Mouse (Mus musculus): ENCODE results near the gene Tmem50a. TPM values are rescaled to one million over a fixed set of nuclear protein-coding genes. Genes with fewer than 3 reads are reported as not detected.
A peak's percentile ranks its signal among the peaks of the same experiment; 100 is the strongest.

Gene Tmem50a
- polyA plus RNA-seq, 1 experiment from 2014 or later = 151 TPM

DNA sequence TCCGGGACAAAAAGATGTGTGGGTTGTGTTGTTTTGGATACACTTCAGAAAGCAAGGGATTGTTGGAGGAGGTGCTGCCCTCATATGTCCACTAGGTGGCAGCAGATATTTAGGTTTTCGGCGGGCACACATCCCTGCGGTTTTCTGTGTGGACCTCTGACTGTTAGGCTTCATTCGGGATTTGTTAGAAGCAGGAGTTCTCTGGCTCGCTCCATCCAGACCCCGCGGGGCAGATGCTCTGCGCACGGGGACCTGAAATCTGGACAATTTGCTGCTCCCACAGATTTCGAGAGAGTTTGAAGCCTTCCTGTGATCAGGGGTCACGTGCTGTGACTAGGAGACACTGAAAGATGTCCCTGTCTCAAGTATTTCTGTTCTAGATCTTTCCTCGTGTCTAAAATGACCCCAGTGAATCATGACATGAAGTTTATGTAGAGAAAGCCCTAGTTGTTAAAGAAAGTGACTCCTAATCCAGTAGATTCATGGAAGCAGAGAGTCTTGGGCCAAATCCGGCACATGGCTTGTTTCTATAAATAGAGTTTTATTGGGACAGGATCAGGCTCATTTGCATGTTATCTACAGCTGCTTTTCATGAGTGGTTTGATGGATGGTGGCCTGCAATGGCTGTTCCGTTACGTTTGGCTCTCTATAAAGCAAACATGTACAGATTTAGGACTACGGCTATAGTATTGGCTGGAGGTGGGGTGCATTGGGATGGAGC lies 31.4 kb upstream of the Tmem50a start:
- 5% methylated on average over 17 of the region's 17 CpGs for WGBS
- Histone ChIP-seq H3K9me3 (ENCODE audit: low read depth, low read length) (no peaks in the 10 kb centered on the region), H3K4me2 (peak overlapping the region; percentile 53), H3K27ac (ENCODE audit: low read depth) (no peak overlapping the region), H3K9ac (no peak overlapping the region), H3K4me1 (ENCODE audit: insufficient read depth) (peaks cover 5% of the 10 kb centered on the region; the same call in 1 of the 2 replicates), H3K27me3 (ENCODE audit: insufficient read depth, low read length) (peaks cover 16% of the 10 kb centered on the region; the same call in 1 of the 2 replicates), H3K4me3 (ENCODE audit: low read depth, low read length) (no peak overlapping the region), H3K36me3 (ENCODE audit: insufficient read depth) (no peaks in the 10 kb centered on the region)
- ATAC-seq (ENCODE audit: insufficient read depth) (peak; percentile 55), DNase-seq (peak; percentile 94)
- TF ChIP-seq CTCF (IDR thresholded peaks at IDR 0.05; ENCODE audit: low read depth) = peak; percentile 96

- Histone ChIP-seq H3K4me3 (ENCODE audit: low read depth, low read length) (no peak overlapping the region), H3K9ac (no peak overlapping the region), H3K9me3 (ENCODE audit: low read depth, low read length) (no peaks in the 10 kb centered on the region), H3K27ac (ENCODE audit: low read depth) (no peak overlapping the region), H3K36me3 (ENCODE audit: insufficient read depth) (no peaks in the 10 kb centered on the region), H3K27me3 (ENCODE audit: insufficient read depth, low read length) (peaks cover 16% of the 10 kb centered on the region; the same call in 1 of the 2 replicates), H3K4me1 (ENCODE audit: insufficient read depth) (peaks cover 5% of the 10 kb centered on the region; the same call in 1 of the 2 replicates), H3K4me2 (0 out of 2 replicates have a peak overlapping the region, but pooled peaks have one; percentile 6)
- peak; percentile 35 for DNase-seq
- 0 out of 2 replicates have a peak, but pooled peaks have one; percentile 50 for ATAC-seq (ENCODE audit: insufficient read depth)
- no peak for TF ChIP-seq CTCF (IDR thresholded peaks at IDR 0.05; ENCODE audit: low read depth)
- WGBS = 25% methylated on average over 27 of the region's 27 CpGs
Observed at GRCm38 (mm10) chr4:134943758-134944538, 29.1 kb upstream of the Tmem50a start.

- H3K4me2 ChIP-seq = peak overlapping the region; percentile 43
- no peak overlapping the region for H3K9ac ChIP-seq
- no peak overlapping the region for H3K27ac ChIP-seq (ENCODE audit: low read depth)
- no peaks in the 10 kb centered on the region for H3K4me1 ChIP-seq (ENCODE audit: insufficient read depth)
- peaks cover 16% of the 10 kb centered on the region; the same call in 1 of the 2 replicates for H3K27me3 ChIP-seq (ENCODE audit: insufficient read depth, low read length)
- no peaks in the 10 kb centered on the region for H3K9me3 ChIP-seq (ENCODE audit: low read depth, low read length)
- H3K36me3 ChIP-seq (ENCODE audit: insufficient read depth) = peaks cover 25% of the 10 kb centered on the region
- WGBS = 58% methylated on average over 9 of the region's 9 CpGs
- TF ChIP-seq CTCF (IDR thresholded peaks at IDR 0.05; ENCODE audit: low read depth) = no peak
- ATAC-seq (ENCODE audit: insufficient read depth) = no peak
- no peak overlapping the region for H3K4me3 ChIP-seq (ENCODE audit: low read depth, low read length)
- DNase-seq = no peak
Observed at GRCm38 (mm10) chr4:134939900-134940299, 25.1 kb upstream of the Tmem50a start.

GRCm38 (mm10) chr4:134937240-134938176 lies 22.7 kb upstream of the Tmem50a start:
- no peak overlapping the region for H3K4me2 ChIP-seq
- ATAC-seq (ENCODE audit: insufficient read depth) (peak; percentile 50; the same call in 1 of the 2 replicates), DNase-seq (peak; percentile 83)
- 0 out of 2 replicates have a peak, but pooled peaks cover 2% of the 10 kb centered on the region for H3K27me3 ChIP-seq (ENCODE audit: insufficient read depth, low read length)
- no peaks in the 10 kb centered on the region for H3K9me3 ChIP-seq (ENCODE audit: low read depth, low read length)
- no peaks in the 10 kb centered on the region for H3K4me1 ChIP-seq (ENCODE audit: insufficient read depth)
- peak overlapping the region; percentile 19; the same call in 1 of the 2 replicates for H3K27ac ChIP-seq (ENCODE audit: low read depth)
- peaks cover 48% of the 10 kb centered on the region for H3K36me3 ChIP-seq (ENCODE audit: insufficient read depth)
- H3K4me3 ChIP-seq (ENCODE audit: low read depth, low read length) = no peak overlapping the region
- no peak for TF ChIP-seq CTCF (IDR thresholded peaks at IDR 0.05; ENCODE audit: low read depth)
- no peak overlapping the region for H3K9ac ChIP-seq
- 43% methylated on average over 17 of the region's 17 CpGs for WGBS

DNA sequence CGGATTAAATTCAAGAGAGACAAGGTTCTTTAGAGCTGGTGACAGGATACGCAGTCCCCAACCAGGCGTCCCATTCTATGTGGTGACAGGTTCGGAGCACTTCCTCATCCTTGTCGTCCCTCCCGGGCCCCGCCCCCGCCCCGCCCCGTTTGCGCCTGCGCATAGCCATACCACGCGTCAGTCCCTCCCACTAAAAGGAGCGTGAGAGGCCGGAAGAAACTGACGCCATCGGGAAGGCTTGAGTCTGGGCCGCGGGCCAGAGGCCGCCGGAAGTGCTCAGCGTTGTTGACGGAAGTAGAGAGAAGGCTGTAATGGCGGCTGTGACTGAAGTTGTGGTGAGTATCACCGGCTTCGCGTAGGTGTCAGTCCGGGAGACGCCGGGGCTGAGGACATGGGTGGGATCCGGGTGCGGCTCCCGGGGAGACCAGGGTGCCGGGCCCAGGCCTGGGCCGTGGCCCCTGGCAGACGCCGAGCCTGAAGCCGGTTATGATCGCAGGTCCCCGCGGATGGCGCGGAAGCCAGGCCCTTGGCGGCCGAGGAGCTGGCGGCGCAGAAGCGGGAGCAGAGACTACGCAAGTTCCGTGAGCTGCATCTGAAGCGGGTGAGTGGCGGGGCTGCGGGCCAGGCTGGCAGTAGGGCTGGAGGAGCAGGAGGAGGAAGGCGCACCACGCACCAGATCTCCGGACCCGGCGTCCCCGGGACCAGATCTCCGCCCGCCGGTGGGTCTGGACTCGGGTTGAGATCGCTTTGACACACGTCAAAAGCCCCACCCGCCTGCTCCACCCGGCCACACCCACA lies 16.1 kb upstream of the Tmem50a start, which contains the start of gene Syf2:
Syf2 (plus strand) TSS at position 215 of the 798 bp plus-strand sequence.
- DNase-seq (peak; percentile 99), ATAC-seq (ENCODE audit: insufficient read depth) (peak; percentile 96)
- no peaks in the 10 kb centered on the region for H3K27me3 ChIP-seq (ENCODE audit: insufficient read depth, low read length)
- H3K9ac ChIP-seq = peak within 1 kb of the TSS; percentile 66
- peak within 1 kb of the TSS; percentile 97 for H3K4me3 ChIP-seq (ENCODE audit: low read depth, low read length)
- peaks cover 62% of the 10 kb centered on the region for H3K36me3 ChIP-seq (ENCODE audit: insufficient read depth)
- no peaks in the 10 kb centered on the region for H3K9me3 ChIP-seq (ENCODE audit: low read depth, low read length)
- under 1% methylated on average over 68 of the region's 68 CpGs for WGBS
- peak within 1 kb of the TSS; percentile 67 for H3K27ac ChIP-seq (ENCODE audit: low read depth)
- 0 out of 2 replicates have a peak, but pooled peaks cover 3% of the 10 kb centered on the region for H3K4me1 ChIP-seq (ENCODE audit: insufficient read depth)
- no peak for TF ChIP-seq CTCF (IDR thresholded peaks at IDR 0.05; ENCODE audit: low read depth)
- H3K4me2 ChIP-seq = peak within 1 kb of the TSS; percentile 88
